Mouse (Mus musculus) central nervous system, embryonic 18 days (tissue): Measurements from ENCODE around the gene Dll4. TPM values are rescaled to one million over a fixed set of nuclear protein-coding genes. Genes with fewer than 3 reads are reported as not detected.

ENCODE experiments used
- polyA plus RNA-seq: library from polyadenylated mRNA; depleted of rRNA; stranded (reverse); fragments of >200 nt; gene quantifications from 2 replicates; pipeline ENCODE4 v1.2.3, GENCODE M21; 2012; rRNA removed

Dll4 gene
- polyA plus RNA-seq: 6.6 and 7.2 TPM in 2 replicates

GRCm38 (mm10) chr2:119325568-119326143 lies at the start of gene Dll4:
TSS of gene Dll4 (plus strand) at chr2:119325784.

GRCm38 (mm10) chr2:119288270-119288882 lies 37.2 kb upstream of the Dll4 start, which contains the start of gene Vps18:
TSS of gene Vps18 (plus strand) at chr2:119288740.

GRCm38 (mm10) chr2:119350555-119351486 lies 25.2 kb downstream of the Dll4 start, which contains the start of gene Chac1:
TSS of gene Chac1 (plus strand) at chr2:119351229.

Other genes starting within 250 kb of the Dll4 start
- 6.3 and 6.6 TPM in 2 replicates for gene Rad51, start 213.0 kb upstream of the Dll4 start, polyA plus RNA-seq
- gene Rmdn3, start 168.8 kb upstream of the Dll4 start, polyA plus RNA-seq: 42.3 and 43.7 TPM in 2 replicates
- 4.1 and 4.4 TPM in 2 replicates for gene Gchfr, start 158.0 kb upstream of the Dll4 start, polyA plus RNA-seq
- gene Gm14137, start 151.3 kb upstream of the Dll4 start, polyA plus RNA-seq: 0.04 and 0.06 TPM in 2 replicates
- 71.4 and 73.4 TPM in 2 replicates for gene Zfyve19, start 117.2 kb upstream of the Dll4 start, polyA plus RNA-seq
- 38.2 and 43.2 TPM in 2 replicates for gene Dnajc17, start 117.0 kb upstream of the Dll4 start, polyA plus RNA-seq
- gene Ppp1r14d, start 95.9 kb upstream of the Dll4 start, polyA plus RNA-seq: not detected in 2 replicates
- 1.2 and 3.3 TPM in 2 replicates for gene Spint1, start 88.4 kb upstream of the Dll4 start, polyA plus RNA-seq
- gene Rhov, start 54.5 kb upstream of the Dll4 start, polyA plus RNA-seq: 15.5 and 18.5 TPM in 2 replicates
- 20.8 and 22.9 TPM in 2 replicates for gene Vps18, start 37.0 kb upstream of the Dll4 start, polyA plus RNA-seq
- 6.2 and 6.3 TPM in 2 replicates for gene Chac1, start 25.4 kb downstream of the Dll4 start, polyA plus RNA-seq
- gene Ino80, start 151.9 kb downstream of the Dll4 start, polyA plus RNA-seq: 12.1 and 12.6 TPM in 2 replicates
- gene Exd1, start 221.8 kb downstream of the Dll4 start, polyA plus RNA-seq: 0.71 and 0.83 TPM in 2 replicates
- 60.2 and 65.8 TPM in 2 replicates for gene Chp1, start 221.9 kb downstream of the Dll4 start, polyA plus RNA-seq